Mouse (Mus musculus): ENCODE measurements around the gene Gm45753. TPM values are rescaled to one million over a fixed set of nuclear protein-coding genes. Genes with fewer than 3 reads are reported as not detected.
"Not testable (repeated sequence)": the region's sequence is repeated elsewhere in the genome, so short reads cannot be mapped to it uniquely, and the experiment has no call there.

Gm45753 gene
- not detected in 2 replicates for polyA plus RNA-seq (2015; fragmentation: Nextera tagmentation; extraction: Ambion mirVana)

DNA sequence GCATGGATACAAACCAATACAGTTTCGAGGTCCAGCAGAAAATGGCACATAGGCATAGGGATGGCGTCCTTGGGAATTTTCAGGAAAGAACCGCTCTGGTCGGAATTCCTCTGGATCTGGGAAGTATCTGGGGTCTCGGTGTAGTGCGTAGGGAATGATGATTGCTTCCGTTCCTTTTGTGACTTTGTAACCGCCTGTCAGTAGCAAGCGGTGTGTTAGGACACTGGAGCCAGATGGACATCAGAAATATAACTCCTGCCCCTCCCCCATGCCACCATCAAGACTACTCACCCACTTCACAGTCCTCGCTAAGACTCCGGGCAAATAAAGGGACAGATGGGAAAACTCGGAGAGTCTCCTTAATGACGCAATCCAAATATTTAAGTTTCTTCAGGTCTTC lies at the start of gene Gm45753:
Gene Gm45753 (minus strand): TSS at position 101 of the 400 bp plus-strand sequence.
- ATAC-seq (replicated peaks): no peak
- Histone ChIP-seq H3K36me3 (replicated peaks) (no peaks in the 10 kb centered on the region), H3K4me1 (no peaks in the 10 kb centered on the region), H3K9me3 (no peaks in the 10 kb centered on the region), H3K4me2 (no peak within 1 kb of the TSS), H3K4me3 (no peak within 1 kb of the TSS), H3K27ac (no peak within 1 kb of the TSS), H3K27me3 (replicated peaks) (no peaks in the 10 kb centered on the region), H3K9ac (no peak within 1 kb of the TSS)
- WGBS: 91% methylated on average over 13 of the region's 13 CpGs

DNA sequence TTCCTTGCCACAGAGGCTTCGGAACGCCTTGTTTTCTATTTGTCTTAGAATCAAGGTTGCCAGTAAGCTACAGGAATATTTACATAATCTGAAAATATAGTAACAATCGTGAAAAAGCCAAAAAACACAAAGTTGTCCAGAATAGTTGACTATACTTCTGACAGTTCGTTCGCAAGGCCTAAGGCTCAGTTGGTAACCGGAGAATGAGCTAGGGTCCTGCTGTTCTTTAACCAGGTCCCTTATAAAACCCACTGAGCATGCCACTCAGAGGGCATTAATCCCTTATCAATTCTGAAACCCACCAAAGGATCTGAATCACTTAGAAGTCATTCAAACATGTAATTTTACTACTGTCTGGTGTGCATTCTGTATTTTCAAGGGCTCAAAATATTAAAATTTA lies 47.5 kb upstream of the Gm45753 start:
- H3K36me3 ChIP-seq (replicated peaks): no peaks in the 10 kb centered on the region

DNA sequence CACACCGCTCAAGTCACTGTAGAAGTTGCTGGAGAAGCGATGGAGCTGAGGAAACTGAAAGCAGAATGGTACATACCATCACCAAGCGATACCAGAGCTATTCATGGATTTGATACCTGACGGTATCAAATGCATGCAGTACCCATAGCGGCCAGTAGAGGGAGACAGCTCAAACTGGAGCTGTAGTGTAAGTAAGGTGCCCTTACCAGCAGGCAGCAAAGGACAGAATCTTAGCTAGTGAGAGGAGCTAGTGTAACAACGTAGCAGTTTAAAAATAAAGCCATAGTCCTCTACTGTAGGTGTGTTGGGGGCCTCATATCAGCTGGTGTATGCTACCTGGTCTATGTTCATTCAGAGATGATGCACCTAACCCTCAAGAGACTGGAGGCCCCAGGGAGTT lies 36.8 kb upstream of the Gm45753 start:
- H3K27ac ChIP-seq: no peak overlapping the region
- H3K4me3 ChIP-seq: no peak overlapping the region
- ATAC-seq (replicated peaks): peak; percentile 52
- H3K4me1 ChIP-seq: no peaks in the 10 kb centered on the region
- WGBS: 23% methylated on average over 6 of the region's 6 CpGs
- H3K27me3 ChIP-seq (replicated peaks): no peaks in the 10 kb centered on the region
- no peaks in the 10 kb centered on the region for H3K9me3 ChIP-seq
- H3K36me3 ChIP-seq (replicated peaks): no peaks in the 10 kb centered on the region
- no peak overlapping the region for H3K9ac ChIP-seq
- H3K4me2 ChIP-seq: no peak overlapping the region

More for the DNA sequence above, 47.5 kb upstream of the Gm45753 start:
- Histone ChIP-seq H3K4me3 (no peak overlapping the region), H3K9ac (no peak overlapping the region), H3K4me1 (peaks cover 11% of the 10 kb centered on the region), H3K4me2 (no peak overlapping the region), H3K9me3 (no peaks in the 10 kb centered on the region), H3K27me3 (replicated peaks) (no peaks in the 10 kb centered on the region), H3K27ac (no peak overlapping the region)
- 82% methylated on average over 6 of the region's 6 CpGs for WGBS
- no peak for ATAC-seq (replicated peaks)

DNA sequence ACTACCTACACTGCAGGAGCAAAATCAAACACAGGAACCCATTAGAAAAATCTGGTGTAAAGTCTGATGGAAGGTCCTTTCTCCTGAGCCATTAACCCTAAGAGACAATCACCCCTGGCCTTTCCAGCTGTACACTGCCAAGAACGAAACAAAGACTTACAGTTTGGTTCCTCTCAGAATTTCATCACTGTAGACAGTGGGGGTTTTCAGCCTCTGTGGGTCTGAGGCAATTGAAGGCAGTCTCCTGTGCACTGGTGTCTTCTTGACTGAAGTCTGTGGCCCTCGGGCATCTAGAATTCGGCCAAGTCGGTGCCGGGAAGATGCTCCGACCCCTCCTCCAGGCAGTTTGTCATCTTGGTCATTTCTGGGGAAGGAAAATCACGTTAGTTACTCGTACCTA lies 36.0 kb upstream of the Gm45753 start:
- Histone ChIP-seq H3K27me3 (replicated peaks) (no peaks in the 10 kb centered on the region), H3K9ac (no peak overlapping the region), H3K4me3 (no peak overlapping the region), H3K4me2 (no peak overlapping the region), H3K9me3 (no peaks in the 10 kb centered on the region), H3K4me1 (no peaks in the 10 kb centered on the region), H3K27ac (no peak overlapping the region), H3K36me3 (replicated peaks) (no peaks in the 10 kb centered on the region)
- no peak for ATAC-seq (replicated peaks)
- 93% methylated on average over 8 of the region's 8 CpGs for WGBS

DNA sequence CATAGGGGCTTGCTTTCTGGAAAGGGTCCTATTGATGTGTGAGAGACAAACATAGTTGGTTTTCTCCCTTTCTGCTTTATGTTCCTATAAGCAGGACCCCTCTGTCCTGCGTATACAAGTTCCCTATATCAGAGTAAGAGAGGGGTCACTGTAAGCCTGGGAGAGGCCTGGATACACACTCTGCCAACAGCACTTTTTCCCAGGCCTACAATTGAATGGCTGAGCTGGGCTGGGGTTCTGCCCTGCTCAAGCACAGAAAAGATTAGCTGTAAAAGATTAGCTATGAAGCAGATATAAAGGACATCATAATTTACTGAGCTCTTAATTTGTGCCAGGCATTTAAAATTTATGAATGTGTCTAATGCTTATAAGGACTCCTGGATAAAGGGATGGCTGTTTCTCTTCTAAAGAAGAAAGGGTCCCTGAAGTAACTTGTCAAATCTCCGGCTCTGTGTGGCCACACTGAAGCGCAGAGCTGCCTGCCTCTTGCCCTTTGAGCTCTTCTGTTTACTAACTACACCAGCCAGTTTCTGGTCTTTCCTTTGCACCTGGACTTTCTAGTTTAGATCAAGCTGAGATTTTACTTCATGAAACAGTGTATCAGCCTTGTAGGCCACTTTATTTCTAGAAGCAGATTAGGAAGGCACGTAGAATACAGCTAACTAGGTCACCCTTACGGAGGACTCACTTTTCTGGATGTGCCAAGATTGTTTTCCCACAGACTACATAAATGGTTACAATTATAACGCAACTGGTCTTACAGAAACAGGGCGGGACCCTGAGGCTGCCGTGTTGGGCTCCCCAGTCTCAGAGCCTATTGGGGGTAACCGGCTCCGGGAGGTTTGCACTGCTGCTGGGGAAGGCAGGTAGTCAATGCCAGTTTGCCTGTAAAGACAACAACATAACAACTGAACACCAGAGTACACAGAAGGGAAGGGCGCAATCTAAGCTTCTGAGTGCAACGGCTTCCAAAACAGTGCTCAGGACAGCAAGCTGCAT lies 33.7 kb upstream of the Gm45753 start:
- no peak overlapping the region for H3K4me3 ChIP-seq
- H3K27ac ChIP-seq: no peak overlapping the region
- H3K4me1 ChIP-seq: no peaks in the 10 kb centered on the region
- WGBS: 85% methylated on average over 12 of the region's 12 CpGs
- no peak overlapping the region for H3K4me2 ChIP-seq
- H3K36me3 ChIP-seq (replicated peaks): no peaks in the 10 kb centered on the region
- H3K9ac ChIP-seq: no peak overlapping the region
- ATAC-seq (replicated peaks): no peak
- H3K9me3 ChIP-seq: no peaks in the 10 kb centered on the region
- H3K27me3 ChIP-seq (replicated peaks): no peaks in the 10 kb centered on the region

DNA sequence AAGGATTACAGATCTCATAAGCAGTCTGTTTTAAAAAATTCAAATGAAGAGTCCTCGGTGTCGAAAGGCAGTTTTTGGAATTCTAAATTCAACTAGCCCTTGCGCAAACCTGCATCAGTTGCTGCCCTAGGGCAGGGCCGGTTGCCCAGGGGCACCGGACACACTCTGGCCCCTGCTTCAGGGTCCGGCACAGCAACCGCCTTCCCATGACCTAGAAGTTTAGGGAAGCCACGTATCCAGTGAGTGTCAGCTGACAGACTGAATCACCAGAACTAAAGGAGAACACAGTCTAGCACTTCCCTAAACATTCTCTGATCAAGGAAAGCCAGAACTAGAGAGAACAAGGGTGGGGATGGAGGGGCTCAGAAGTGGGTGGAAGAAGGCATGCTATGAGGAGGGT lies 25.2 kb upstream of the Gm45753 start:
- Histone ChIP-seq H3K4me3 (peak overlapping the region; percentile 54), H3K4me1 (peaks cover 4% of the 10 kb centered on the region), H3K9ac (no peak overlapping the region), H3K4me2 (peak overlapping the region; percentile 80), H3K27ac (no peak overlapping the region), H3K27me3 (replicated peaks) (0 out of 2 replicates have a peak, but pooled peaks cover 8% of the 10 kb centered on the region), H3K9me3 (no peaks in the 10 kb centered on the region), H3K36me3 (replicated peaks) (no peaks in the 10 kb centered on the region)
- WGBS: 2% methylated on average over 8 of the region's 8 CpGs
- ATAC-seq (replicated peaks): peak; percentile 57; the same call in 1 of the 2 replicates

DNA sequence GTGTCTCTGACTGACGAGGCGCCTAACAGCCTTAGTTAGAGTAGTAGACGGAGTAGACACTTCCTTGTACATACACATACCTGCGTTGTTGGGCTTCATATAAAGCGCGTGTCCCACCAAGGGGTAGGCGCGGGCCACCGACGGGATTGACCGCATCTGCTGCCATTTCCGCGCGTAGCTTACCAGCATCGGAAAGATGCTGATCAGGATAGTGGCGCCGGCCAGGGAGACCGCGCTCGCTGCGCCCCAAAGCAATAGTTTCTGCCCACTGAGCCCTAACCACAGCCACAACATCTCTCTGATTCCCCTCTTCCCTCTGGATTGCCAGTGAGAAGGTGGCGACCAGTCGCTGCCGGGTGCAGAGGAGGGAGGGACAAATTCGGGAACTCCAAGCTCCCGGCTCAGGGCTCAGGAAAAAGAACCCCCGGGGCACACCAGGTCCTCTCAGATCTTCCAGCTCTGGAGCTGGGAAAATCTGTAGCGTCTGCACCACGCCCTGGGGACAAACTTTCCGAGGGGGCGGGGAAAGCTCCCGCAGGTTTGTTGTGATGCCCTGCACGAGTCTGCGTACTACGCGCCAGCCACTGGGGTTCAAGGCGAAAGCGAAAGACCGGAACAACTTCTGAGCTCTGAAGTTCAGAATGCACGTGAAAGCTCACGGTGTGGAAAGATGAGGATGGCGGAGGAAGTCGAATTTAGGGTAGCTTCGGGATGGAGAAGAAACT lies 24.6 kb upstream of the Gm45753 start, which contains the start of gene Cyp4v3:
Gene Cyp4v3 (minus strand): TSS at position 532 of the 725 bp plus-strand sequence.
- peak within 1 kb of the TSS; percentile 80 for H3K4me2 ChIP-seq
- peaks cover 4% of the 10 kb centered on the region for H3K4me1 ChIP-seq
- no peak within 1 kb of the TSS for H3K27ac ChIP-seq
- peak within 1 kb of the TSS; percentile 54 for H3K4me3 ChIP-seq
- no peaks in the 10 kb centered on the region for H3K36me3 ChIP-seq (replicated peaks)
- H3K9ac ChIP-seq: peak within 1 kb of the TSS; percentile 37
- under 1% methylated on average over 44 of the region's 44 CpGs for WGBS
- H3K9me3 ChIP-seq: no peaks in the 10 kb centered on the region
- H3K27me3 ChIP-seq (replicated peaks): 0 out of 2 replicates have a peak, but pooled peaks cover 8% of the 10 kb centered on the region
- peak; percentile 68 for ATAC-seq (replicated peaks)

DNA sequence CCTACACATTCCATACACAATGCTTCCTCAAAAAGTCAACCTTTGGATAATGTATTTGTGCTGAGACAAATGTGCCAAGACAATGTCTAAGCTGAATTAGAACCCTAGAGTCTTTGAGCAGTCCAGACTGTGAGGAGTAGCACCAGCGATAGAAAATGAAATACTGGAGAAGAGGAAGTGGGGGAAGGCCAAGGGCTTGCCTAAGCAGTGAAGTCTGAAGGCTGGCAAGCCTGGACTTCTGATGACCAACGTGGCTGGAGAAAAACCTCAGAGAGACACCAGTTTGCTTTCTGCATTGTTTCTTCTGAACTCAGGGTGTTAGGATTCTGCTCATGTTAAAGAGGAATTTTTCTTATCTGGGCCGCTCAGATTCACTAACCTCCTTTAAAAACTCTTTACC lies 22.6 kb upstream of the Gm45753 start:
- no peak overlapping the region for H3K4me3 ChIP-seq
- no peak overlapping the region for H3K9ac ChIP-seq
- peaks cover 4% of the 10 kb centered on the region for H3K4me1 ChIP-seq
- ATAC-seq (replicated peaks): no peak
- H3K36me3 ChIP-seq (replicated peaks): no peaks in the 10 kb centered on the region
- no peak overlapping the region for H3K4me2 ChIP-seq
- no peak overlapping the region for H3K27ac ChIP-seq
- 76% methylated on average over 3 of the region's 3 CpGs for WGBS
- no peaks in the 10 kb centered on the region for H3K9me3 ChIP-seq
- H3K27me3 ChIP-seq (replicated peaks): 0 out of 2 replicates have a peak, but pooled peaks cover 8% of the 10 kb centered on the region

DNA sequence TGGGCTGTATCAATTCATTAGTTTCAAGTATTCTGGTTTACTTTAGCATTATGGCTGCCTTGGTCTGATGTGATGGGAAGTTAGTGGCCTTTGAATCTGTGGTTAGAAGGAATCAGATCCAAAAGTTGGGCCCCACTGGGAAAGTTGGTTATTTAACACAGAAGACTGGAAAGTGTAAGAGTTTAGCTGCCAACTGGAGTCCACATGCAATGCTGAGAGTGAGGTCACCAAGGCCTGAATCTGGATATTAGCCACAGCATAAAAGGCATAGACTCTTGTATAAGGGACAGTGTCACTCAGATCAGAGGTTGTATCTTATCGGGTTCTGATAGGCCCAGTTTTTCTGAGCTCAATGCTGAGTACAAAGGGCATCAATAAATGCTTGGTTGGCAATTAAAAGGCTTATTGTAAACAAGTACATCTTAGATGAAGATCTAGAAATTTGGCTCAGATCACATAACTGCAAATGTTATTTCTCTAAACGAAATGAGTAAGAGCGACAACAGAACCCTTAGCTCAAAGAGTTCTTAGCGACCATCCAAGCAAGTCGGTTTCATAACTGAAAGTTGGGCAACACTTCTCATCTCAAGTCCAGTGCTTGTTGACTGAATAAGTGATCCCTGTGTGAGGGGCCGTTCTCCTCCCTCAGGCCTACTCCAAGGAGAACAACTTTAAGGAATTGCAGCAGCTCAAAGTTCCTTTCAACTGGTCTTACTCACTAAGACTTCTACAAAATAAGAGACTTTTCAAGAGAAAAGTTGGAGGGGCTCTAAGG lies 21.1 kb upstream of the Gm45753 start:
- Histone ChIP-seq H3K27ac (no peak overlapping the region), H3K9me3 (no peaks in the 10 kb centered on the region), H3K4me2 (no peak overlapping the region), H3K4me3 (no peak overlapping the region), H3K4me1 (peaks cover 4% of the 10 kb centered on the region), H3K36me3 (replicated peaks) (no peaks in the 10 kb centered on the region), H3K27me3 (replicated peaks) (0 out of 2 replicates have a peak, but pooled peaks cover 8% of the 10 kb centered on the region), H3K9ac (no peak overlapping the region)
- WGBS: 92% methylated on average over 6 of the region's 6 CpGs
- no peak for ATAC-seq (replicated peaks)

DNA sequence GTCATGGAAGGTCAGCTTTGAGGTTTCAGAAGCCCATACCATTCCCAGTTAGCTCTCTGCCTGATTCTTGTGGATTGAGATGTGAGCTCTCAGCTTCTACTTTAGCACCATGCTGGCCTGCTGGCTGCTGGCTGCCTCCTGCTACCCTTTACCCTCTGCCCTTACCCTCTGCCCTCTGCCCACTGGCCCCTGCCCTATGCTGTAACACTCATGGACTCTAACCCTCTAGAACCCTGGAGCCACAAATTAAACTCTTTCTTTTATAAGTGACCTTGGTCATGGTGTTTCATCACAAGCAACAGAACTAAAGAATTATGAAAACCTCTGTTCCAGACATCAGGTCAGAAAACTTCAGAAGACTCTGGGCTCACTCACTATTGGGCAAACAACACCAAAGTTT lies 18.8 kb upstream of the Gm45753 start:
- not testable (repeated sequence) for H3K4me2 ChIP-seq; ATAC-seq (replicated peaks); H3K4me3 ChIP-seq; H3K27me3 ChIP-seq (replicated peaks); H3K36me3 ChIP-seq (replicated peaks); H3K27ac ChIP-seq; H3K4me1 ChIP-seq; H3K9ac ChIP-seq; H3K9me3 ChIP-seq

DNA sequence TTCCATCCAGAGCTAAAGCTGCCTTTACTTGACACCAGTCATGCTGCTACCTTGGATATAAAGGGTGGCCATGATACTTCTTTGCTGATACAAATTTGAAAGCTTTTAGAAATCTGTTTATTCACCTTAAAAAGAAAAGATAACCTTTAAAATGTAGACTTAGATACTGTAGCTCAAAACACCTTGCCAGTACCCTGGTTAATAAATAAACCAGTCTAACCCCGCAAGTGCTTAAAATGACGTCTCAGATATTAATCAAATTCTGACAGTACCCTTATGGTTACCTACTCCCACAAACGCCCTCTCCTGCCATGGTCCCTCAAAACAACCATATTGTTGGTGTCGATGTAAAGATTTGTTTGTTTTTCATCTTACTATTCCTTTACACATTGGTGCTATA lies 15.9 kb upstream of the Gm45753 start:
- 87% methylated on average over 4 of the region's 4 CpGs for WGBS
- ATAC-seq (replicated peaks): no peak
- no peaks in the 10 kb centered on the region for H3K36me3 ChIP-seq (replicated peaks)
- H3K4me2 ChIP-seq: no peak overlapping the region
- H3K27me3 ChIP-seq (replicated peaks): no peaks in the 10 kb centered on the region
- H3K9me3 ChIP-seq: no peaks in the 10 kb centered on the region
- no peak overlapping the region for H3K9ac ChIP-seq
- H3K4me3 ChIP-seq: no peak overlapping the region
- no peak overlapping the region for H3K27ac ChIP-seq
- no peaks in the 10 kb centered on the region for H3K4me1 ChIP-seq

DNA sequence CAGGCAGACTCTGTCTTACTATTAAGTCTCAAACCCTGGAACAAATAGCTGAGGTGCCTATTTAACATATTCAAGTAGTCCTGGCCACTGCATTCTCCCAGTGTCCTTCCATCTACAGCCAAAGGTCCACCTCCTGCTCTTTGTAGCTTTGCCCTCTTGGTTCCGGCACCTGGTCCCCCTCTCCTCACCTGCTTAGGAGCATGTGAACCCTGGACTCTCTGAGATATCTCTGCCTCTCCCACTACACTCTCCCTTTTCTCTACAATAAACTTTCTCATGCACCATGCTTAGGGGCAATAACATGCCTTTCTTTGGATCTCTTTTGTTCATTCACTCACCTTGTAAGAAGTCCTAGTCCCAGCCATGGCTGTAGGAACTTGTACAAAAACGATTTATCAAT lies 13.1 kb upstream of the Gm45753 start:
- H3K27ac ChIP-seq: no peak overlapping the region
- H3K4me2 ChIP-seq: no peak overlapping the region
- no peaks in the 10 kb centered on the region for H3K36me3 ChIP-seq (replicated peaks)
- no peak overlapping the region for H3K4me3 ChIP-seq
- H3K27me3 ChIP-seq (replicated peaks): no peaks in the 10 kb centered on the region
- no peak overlapping the region for H3K9ac ChIP-seq
- no peak for ATAC-seq (replicated peaks)
- 88% methylated on average over 2 of the region's 2 CpGs for WGBS
- no peaks in the 10 kb centered on the region for H3K9me3 ChIP-seq
- H3K4me1 ChIP-seq: no peaks in the 10 kb centered on the region

Data from midbrain, embryonic 15.5 days (tissue).